Mouse (Mus musculus): ENCODE measurements at regions not wholly inside any gene's neighbourhood (a gene's known extent, or its start where the extent isn't known, plus 50 kb on each side); places are given as distances from the start of the nearest gene placed in this dataset.

DNA sequence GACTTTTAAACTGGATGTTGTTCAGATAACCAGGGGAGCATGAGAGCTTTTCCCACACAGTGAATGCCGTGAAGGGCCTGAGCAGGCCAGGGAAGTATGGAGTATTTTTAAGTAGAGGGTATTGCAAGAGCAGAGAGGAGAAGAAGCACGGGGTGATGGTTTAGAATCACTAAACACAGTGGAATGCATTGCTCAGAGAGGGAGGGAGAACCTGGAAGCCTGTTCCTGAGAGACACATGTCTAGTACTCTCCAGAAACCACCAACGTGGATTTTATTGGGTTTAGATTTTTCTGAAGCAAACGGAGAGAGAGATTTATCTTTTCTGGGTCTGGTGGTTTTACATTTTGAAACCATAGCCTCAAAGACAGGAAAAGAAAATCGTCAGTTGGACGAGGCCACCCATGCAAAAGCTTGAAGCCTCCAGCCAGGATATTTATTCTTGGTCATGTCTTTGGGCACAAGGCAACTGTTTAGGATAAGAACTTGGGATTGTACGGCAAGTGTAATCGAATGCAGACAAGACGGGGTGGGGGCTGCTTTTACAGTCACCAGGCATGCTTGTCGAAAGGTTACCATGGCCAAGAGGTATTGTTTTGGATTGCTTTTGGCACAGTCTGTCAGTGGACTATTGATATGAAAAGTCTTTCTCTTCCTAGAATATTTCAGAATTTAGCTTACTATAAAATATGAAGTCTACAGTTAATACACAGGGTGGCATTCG, 306.2 kb downstream of the Sorl1 start:
- TF ChIP-seq CTCF (IDR thresholded peaks at IDR 0.05; ENCODE audit: control insufficient read depth, insufficient read depth, insufficient replicate concordance, low read depth, low read length) = no peak
- no peak for TF ChIP-seq POLR2A (IDR thresholded peaks at IDR 0.05; ENCODE audit: control insufficient read depth, low read depth, low read length)
